Mouse (Mus musculus) limb, embryonic 15.5 days (tissue): ENCODE data around the gene Bank1. TPM values are rescaled to one million over a fixed set of nuclear protein-coding genes. Genes with fewer than 3 reads are reported as not detected.

Source experiments
- ATAC-seq: fragments of 200-750 bp; cut with Nextera tagmentation; 2 replicates; pipeline ENCODE4 v1.8.0; 2017; ENCODE audit warnings: low read depth, moderate TSS enrichment; ENCODE audit not compliant: insufficient number of reproducible peaks, low FRiP score, low TSS enrichment
- H3K27ac ChIP-seq: fragments of 300-500 bp; sonication (generic); 2 replicates; pipeline ENCODE4 v1.5.1; 2015; ENCODE audit warnings: moderate library complexity, mild to moderate bottlenecking, inconsistent platforms
- H3K27me3 ChIP-seq: fragments of 300-500 bp; sonication (generic); 2 replicates; pipeline ENCODE4 v1.6.1; 2015; ENCODE audit warnings: inconsistent platforms
- H3K36me3 ChIP-seq: fragments of 300-500 bp; sonication (generic); 2 replicates; pipeline ENCODE4 v1.6.1; 2015; ENCODE audit warnings: inconsistent platforms
- H3K4me1 ChIP-seq: fragments of 300-500 bp; sonication (generic); 2 replicates; pipeline ENCODE4 v1.6.1; 2015; ENCODE audit warnings: inconsistent platforms
- H3K4me2 ChIP-seq: fragments of 300-500 bp; sonication (generic); 2 replicates; pipeline ENCODE4 v1.6.1; 2015; ENCODE audit warnings: mild to moderate bottlenecking, inconsistent platforms
- H3K4me3 ChIP-seq: fragments of 300-500 bp; sonication (generic); 2 replicates; pipeline ENCODE4 v1.5.1; 2015; ENCODE audit warnings: mild to moderate bottlenecking, inconsistent platforms
- H3K9ac ChIP-seq: fragments of 300-500 bp; sonication (generic); 2 replicates; pipeline ENCODE4 v1.6.1; 2015; ENCODE audit warnings: inconsistent platforms
- H3K9me3 ChIP-seq: fragments of 300-500 bp; sonication (generic); 2 replicates; pipeline ENCODE4 v1.6.1; 2016; ENCODE audit warnings: inconsistent platforms
- WGBS: fragments of 180-500 bp; shearing (Covaris S2); methylation state at CpG from one replicate; pipeline ENCODE4 v1.1.7; 2015; 5-methylcytosine and 5-hydroxymethylcytosine counted together
- polyA plus RNA-seq: library from polyadenylated mRNA; unstranded; fragments of >200 nt; fragmentation: Nextera tagmentation; extraction: Ambion mirVana; gene quantifications from 2 replicates; pipeline ENCODE4 v1.2.1, GENCODE M21; 2015

The Bank1 gene
- polyA plus RNA-seq, 1 experiment from 2014 or later = 0.74 TPM

DNA sequence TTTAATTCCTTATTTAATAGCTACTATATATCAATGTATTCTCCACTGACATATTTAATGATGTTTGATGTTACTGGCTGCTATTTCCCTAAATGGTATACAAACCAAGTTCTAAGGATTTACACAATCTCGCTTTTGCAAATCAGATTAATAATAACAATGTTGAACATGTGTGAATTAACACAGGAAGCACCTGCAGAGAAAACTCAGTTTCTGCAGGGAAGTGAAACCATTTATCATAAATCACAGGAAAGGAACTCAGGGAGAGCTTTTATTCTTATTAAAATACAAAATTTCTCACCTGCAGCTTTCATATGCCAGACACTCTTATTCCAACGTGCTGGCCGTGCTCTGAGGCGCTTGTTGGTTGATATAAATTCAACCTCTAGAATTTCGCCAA, 78.5 kb downstream of the Bank1 start:
- Histone ChIP-seq H3K4me3 (no peak overlapping the region), H3K4me2 (no peak overlapping the region), H3K36me3 (no peaks in the 10 kb centered on the region), H3K27me3 (no peaks in the 10 kb centered on the region), H3K9me3 (no peaks in the 10 kb centered on the region), H3K27ac (no peak overlapping the region), H3K4me1 (no peaks in the 10 kb centered on the region), H3K9ac (no peak overlapping the region)
- WGBS = 53% methylated on average over 5 of the region's 5 CpGs
- no peak for ATAC-seq

DNA sequence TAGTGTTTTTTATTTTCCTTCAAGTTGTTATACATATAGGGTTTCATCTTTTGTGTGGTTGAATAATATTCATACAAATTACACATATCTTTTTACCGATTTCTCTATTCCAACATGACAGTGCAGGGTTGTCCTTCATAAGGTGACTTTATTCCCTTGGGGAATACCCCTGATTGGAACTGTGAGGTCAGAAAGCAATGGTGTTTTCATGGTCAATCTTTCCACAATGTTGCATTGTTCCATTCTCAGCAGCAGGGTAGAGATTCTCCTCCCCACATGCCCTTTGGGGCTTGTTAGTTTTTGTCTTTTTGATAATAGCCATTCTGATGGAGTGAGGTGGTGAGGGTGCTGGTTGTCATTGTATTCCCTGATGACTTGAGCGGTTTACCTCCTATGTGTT, 80.9 kb downstream of the Bank1 start:
- Histone ChIP-seq H3K4me2 (no peak overlapping the region), H3K36me3 (no peaks in the 10 kb centered on the region), H3K9ac (no peak overlapping the region), H3K4me3 (no peak overlapping the region), H3K27me3 (no peaks in the 10 kb centered on the region), H3K4me1 (no peaks in the 10 kb centered on the region), H3K9me3 (no peaks in the 10 kb centered on the region), H3K27ac (no peak overlapping the region)
- ATAC-seq = no peak
- WGBS = 80% methylated on average over 2 of the region's 2 CpGs

DNA sequence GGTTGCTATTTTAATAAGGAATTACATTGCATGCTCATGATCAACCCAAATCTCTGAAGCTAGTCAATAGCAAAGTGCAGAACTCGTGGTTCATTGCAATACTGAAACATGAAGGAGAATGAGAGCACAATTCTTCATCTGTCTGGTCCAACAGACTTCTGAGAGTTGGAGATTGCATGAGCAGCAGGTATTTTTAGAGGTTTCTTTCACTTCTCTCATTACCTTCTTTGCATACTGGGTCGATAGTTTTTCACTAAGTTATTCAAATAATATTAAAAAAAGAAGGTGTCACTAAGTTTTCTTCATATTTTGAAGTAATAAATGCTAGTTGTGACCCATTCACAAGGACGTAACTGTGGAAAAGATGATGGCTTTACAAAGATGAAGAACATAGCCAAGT, 87.1 kb downstream of the Bank1 start:
- 78% methylated on average over 3 of the region's 3 CpGs for WGBS
- no peaks in the 10 kb centered on the region for H3K36me3 ChIP-seq

DNA sequence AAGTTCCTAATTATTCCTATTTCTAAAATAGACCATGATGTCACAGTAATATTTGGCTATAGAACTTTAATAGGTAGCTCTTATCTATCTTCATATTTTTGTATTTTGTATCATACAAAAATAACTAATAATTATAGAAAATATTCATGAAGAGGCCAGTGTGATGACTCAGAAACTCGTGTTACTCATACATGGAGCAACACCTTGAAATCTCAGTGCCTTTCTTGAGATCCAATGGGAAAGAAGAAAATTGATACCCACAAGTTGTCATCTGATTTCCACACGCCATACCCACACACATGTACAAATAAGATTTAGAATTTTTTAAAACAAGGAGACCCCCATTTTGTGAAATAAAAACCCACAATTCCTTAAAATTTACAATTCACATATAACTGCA, 92.4 kb downstream of the Bank1 start:
- Histone ChIP-seq H3K4me1 (no peaks in the 10 kb centered on the region), H3K27ac (no peak overlapping the region), H3K27me3 (no peaks in the 10 kb centered on the region), H3K4me2 (no peak overlapping the region), H3K9me3 (no peaks in the 10 kb centered on the region), H3K4me3 (no peak overlapping the region), H3K9ac (no peak overlapping the region), H3K36me3 (no peaks in the 10 kb centered on the region)
- ATAC-seq = no peak
- 68% methylated on average over 2 of the region's 2 CpGs for whole genome bisulfite sequencing

More for the DNA sequence above, 87.1 kb downstream of the Bank1 start:
- Histone ChIP-seq H3K9me3 (no peaks in the 10 kb centered on the region), H3K4me1 (no peaks in the 10 kb centered on the region), H3K9ac (no peak overlapping the region), H3K4me3 (no peak overlapping the region), H3K27me3 (no peaks in the 10 kb centered on the region), H3K27ac (no peak overlapping the region), H3K4me2 (no peak overlapping the region)
- no peak for ATAC-seq

DNA sequence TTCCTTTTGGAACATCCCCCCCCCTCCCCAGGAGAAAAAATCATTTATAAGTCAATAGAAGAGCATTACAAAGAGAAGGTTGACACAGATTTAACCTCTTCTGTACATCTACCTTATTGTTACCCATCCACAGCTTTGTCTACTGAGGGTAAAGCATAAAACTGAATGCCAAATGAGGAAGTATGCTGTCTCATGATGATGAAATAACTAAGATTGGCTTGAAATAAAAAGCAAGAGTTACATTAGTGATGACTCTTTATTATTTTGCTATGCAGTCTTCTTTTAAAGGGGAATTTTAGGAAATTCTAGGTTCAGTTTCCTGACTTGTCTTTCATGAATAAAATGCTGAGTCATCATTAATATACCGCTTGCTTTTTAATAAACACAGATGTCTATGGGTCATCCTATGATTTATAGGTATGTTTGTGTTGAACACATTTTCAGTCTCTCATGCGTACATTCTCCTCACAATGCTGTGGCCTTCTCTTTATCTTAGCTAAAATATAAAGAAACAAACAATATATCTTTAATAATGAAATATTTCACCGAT, 95.2 kb downstream of the Bank1 start:
- no peaks in the 10 kb centered on the region for H3K27me3 ChIP-seq
- H3K27ac ChIP-seq = no peak overlapping the region
- no peaks in the 10 kb centered on the region for H3K9me3 ChIP-seq
- 91% methylated on average over 3 of the region's 3 CpGs for WGBS
- no peak overlapping the region for H3K9ac ChIP-seq
- H3K4me2 ChIP-seq = no peak overlapping the region
- no peak overlapping the region for H3K4me3 ChIP-seq
- ATAC-seq = no peak
- H3K4me1 ChIP-seq = no peaks in the 10 kb centered on the region
- H3K36me3 ChIP-seq = no peaks in the 10 kb centered on the region

DNA sequence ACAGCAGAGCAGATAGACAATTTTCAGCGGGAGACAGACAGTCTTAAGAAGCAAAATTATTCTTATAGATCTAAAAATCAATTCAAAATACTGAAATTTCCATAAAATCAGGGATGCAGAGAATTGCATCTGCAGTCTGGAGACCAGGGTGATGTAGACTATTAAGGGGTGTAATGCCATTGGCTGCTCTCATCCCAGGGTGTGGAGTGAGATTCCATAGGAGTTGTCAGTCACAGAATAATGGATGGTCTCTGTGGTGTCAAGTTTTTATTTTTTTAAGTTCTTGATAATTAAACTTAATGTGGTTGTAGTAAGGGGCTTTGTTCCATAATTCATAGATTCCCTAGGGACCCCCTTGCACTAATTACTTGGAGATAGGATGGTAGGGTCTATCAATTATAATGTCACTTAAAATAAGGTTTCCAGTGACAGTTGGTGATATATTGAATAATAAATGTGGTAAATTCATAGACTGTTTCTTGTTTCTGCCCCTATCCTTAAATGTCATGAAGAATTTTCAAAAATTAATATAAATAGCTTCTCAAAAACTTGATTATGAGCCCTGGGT, 136.1 kb downstream of the Bank1 start:
- Histone ChIP-seq H3K36me3 (no peaks in the 10 kb centered on the region), H3K27me3 (no peaks in the 10 kb centered on the region), H3K4me2 (no peak overlapping the region), H3K9ac (no peak overlapping the region), H3K27ac (no peak overlapping the region), H3K4me3 (no peak overlapping the region), H3K4me1 (no peaks in the 10 kb centered on the region), H3K9me3 (no peaks in the 10 kb centered on the region)
- no peak for ATAC-seq
- WGBS = 94% methylated on average over 1 of the region's 1 CpGs

DNA sequence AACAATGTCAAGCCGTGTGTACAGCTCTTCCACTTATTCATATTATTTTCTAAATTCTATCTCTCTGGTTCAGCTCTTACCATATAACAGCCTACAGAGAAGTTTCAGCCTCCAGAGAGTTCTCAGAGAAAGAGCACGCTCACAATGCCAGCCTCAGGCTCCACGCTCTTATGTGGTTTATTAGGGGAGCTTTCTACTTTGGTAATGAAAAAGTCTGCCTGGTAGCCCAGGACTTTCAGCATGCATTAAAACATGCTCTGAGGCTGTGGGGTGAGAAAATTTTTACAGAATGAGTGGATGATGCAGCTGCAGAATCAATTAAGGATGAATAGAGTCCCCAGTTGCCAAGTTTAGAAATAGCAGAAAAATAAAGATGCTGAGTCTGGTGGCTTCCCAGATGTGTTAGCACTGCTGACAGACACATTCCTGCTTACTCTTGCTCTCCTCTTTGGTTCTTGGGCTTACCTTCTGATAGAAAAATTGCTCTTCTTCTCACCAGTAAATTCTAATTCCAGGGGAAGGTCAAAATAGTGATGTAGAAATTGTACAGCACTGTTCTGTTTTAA, 139.2 kb downstream of the Bank1 start:
- 45% methylated on average over 3 of the region's 3 CpGs for WGBS

DNA sequence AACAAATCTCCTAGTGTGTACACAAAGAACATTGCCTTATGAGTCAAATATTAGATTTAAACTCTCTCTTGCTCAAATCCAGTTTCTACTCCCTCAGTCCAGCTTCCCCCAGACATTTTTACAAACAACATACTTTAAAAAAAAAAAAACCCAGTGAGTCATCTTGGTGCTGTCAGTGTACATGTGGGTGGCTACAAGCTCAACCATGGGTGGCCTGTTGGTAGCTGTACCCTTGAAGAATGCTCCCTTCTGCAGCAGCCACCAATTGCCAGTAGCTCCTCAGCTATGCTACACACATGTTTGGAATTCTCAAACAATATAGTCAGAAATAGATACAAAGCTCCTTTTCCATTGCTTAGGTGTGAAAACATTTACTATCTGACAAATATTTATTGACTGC, 154.2 kb downstream of the Bank1 start:
- ATAC-seq = no peak

More for the DNA sequence above, 139.2 kb downstream of the Bank1 start:
- H3K4me2 ChIP-seq = no peak overlapping the region
- no peak overlapping the region for H3K27ac ChIP-seq
- no peak for ATAC-seq
- H3K27me3 ChIP-seq = no peaks in the 10 kb centered on the region
- H3K36me3 ChIP-seq = no peaks in the 10 kb centered on the region
- H3K9ac ChIP-seq = no peak overlapping the region
- H3K4me3 ChIP-seq = no peak overlapping the region
- no peaks in the 10 kb centered on the region for H3K4me1 ChIP-seq
- no peaks in the 10 kb centered on the region for H3K9me3 ChIP-seq

DNA sequence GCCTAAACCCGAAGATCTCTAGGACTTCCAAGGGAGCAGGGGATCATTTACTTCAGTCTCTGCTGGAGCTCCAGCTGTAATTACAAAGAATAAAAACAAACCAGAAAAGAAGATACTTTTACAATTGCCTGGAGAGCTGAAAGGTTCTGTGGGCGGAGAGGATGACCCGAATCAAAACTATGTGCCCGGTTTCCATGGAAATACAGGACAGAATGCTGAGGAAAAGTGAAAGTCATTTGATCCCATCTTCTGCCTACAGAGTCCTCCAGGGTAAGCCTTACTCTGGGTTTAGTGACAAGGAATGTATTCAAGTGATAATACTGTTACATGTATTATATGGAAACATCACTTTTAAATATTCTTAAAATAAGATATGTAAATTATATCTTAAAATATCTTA, 157.8 kb downstream of the Bank1 start:
- no peak overlapping the region for H3K4me2 ChIP-seq
- no peak overlapping the region for H3K4me3 ChIP-seq
- 68% methylated on average over 4 of the region's 4 CpGs for WGBS
- H3K36me3 ChIP-seq = no peaks in the 10 kb centered on the region
- no peak overlapping the region for H3K9ac ChIP-seq
- no peak for ATAC-seq
- H3K4me1 ChIP-seq = no peaks in the 10 kb centered on the region
- no peaks in the 10 kb centered on the region for H3K27me3 ChIP-seq
- H3K9me3 ChIP-seq = no peaks in the 10 kb centered on the region
- H3K27ac ChIP-seq = no peak overlapping the region

More for the DNA sequence above, 154.2 kb downstream of the Bank1 start:
- H3K9me3 ChIP-seq = no peaks in the 10 kb centered on the region
- H3K4me1 ChIP-seq = no peaks in the 10 kb centered on the region
- H3K4me2 ChIP-seq = no peak overlapping the region
- H3K9ac ChIP-seq = no peak overlapping the region
- no peak overlapping the region for H3K4me3 ChIP-seq
- H3K36me3 ChIP-seq = no peaks in the 10 kb centered on the region
- H3K27me3 ChIP-seq = no peaks in the 10 kb centered on the region
- no peak overlapping the region for H3K27ac ChIP-seq

DNA sequence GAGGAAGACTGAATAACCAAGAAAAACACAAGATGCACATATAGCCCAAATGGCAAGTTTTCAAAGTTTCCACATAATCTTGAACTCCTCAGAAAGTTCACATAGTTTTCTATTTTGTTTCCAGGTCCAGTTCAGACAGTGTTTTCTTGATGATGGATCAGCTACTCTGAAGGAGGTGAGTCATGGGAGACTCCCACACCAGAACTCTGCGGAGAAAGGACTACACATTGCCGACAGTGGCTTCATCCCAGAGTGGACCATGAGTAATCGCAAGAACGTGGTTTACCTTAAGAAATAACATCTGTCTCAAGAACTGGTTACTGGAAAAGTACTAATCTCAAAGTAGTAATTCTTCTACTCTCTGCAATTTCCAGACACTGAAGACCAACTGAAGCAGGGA, 159.2 kb downstream of the Bank1 start:
- 78% methylated on average over 4 of the region's 4 CpGs for WGBS
- no peaks in the 10 kb centered on the region for H3K27me3 ChIP-seq
- H3K9ac ChIP-seq = no peak overlapping the region
- no peak overlapping the region for H3K27ac ChIP-seq
- H3K36me3 ChIP-seq = no peaks in the 10 kb centered on the region
- H3K4me3 ChIP-seq = no peak overlapping the region
- H3K4me1 ChIP-seq = no peaks in the 10 kb centered on the region
- H3K9me3 ChIP-seq = no peaks in the 10 kb centered on the region
- H3K4me2 ChIP-seq = no peak overlapping the region
- no peak for ATAC-seq

DNA sequence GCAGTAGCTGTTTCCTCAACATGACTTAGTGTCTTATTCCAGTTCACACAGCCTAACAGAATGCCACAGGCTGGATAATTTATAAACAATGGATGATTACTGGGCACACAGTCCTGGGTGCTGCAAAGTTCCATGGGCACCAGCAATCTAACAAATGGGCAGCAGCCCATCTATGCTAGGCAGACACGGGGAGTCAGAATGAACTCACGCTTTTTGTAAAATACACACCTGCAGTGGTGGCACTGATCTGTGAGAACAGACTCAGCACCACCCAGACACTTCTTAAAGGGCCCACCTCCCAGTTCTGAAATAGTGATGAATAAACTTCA, 159.9 kb downstream of the Bank1 start:
- 79% methylated on average over 2 of the region's 2 CpGs for WGBS
- no peak overlapping the region for H3K4me3 ChIP-seq
- H3K9me3 ChIP-seq = no peaks in the 10 kb centered on the region
- ATAC-seq = no peak
- H3K4me2 ChIP-seq = no peak overlapping the region
- no peak overlapping the region for H3K9ac ChIP-seq
- H3K36me3 ChIP-seq = no peaks in the 10 kb centered on the region
- no peaks in the 10 kb centered on the region for H3K27me3 ChIP-seq
- no peaks in the 10 kb centered on the region for H3K4me1 ChIP-seq
- H3K27ac ChIP-seq = no peak overlapping the region

DNA sequence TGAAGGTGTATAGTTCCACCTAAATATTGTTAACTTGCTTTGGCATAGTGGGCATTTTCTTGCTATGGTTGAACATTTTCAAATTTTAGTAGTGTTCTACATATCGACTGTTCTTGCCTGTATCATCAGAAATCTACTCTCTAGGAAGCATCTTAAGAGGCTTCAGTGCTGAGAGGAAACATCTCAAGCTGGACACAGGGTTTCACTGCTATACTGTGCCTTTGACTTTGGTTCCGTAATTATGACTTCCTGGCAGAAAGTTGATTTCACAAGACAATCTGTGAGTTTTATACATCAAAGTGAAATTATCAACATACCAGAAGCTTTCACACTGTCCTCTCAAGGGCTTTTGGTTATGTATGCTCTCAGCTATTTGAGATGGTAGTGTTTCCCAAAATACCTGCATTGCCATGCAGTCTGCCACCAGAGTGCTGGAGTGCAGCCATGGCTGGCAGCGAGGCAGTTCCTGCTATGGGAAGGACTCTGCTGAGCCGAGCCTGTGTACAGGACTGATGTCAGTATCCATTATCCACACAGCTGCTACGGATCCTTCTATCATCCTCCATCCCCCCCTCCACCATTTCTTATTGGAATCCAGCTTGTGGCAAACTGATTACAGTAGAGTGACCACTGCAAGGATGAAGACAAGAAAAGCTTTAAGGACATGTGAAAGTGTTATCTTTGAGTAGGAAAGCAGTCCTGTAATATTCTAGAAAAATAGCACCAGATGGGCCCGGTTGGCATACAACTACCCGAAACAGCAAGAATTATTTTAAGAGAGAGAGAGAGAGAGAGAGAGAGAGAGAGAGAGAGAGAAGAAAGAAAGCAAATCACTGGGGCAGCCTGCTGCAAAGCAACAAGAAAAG, 160.5 kb downstream of the Bank1 start:
- Histone ChIP-seq H3K9ac (no peak overlapping the region), H3K36me3 (no peaks in the 10 kb centered on the region), H3K4me1 (no peaks in the 10 kb centered on the region), H3K27ac (no peak overlapping the region), H3K4me2 (no peak overlapping the region), H3K4me3 (no peak overlapping the region), H3K9me3 (no peaks in the 10 kb centered on the region), H3K27me3 (no peaks in the 10 kb centered on the region)
- ATAC-seq = no peak
- WGBS = 83% methylated on average over 7 of the region's 7 CpGs
